Mouse (Mus musculus) spleen, adult 12 weeks (tissue): ENCODE measurements around the gene Slc16a10.

Source experiments
- DNase-seq: peaks from one replicate; pipeline ENCODE4 v3.0.0; 2022; ENCODE audit warnings: low spot score

Gene Slc16a10

GRCm38 (mm10) chr10:40141864-40142523, at the start of gene Slc16a10:
Gene Slc16a10, minus strand, starts transcription at chr10:40142258.
- peak; percentile 99 for DNase-seq

- DNase-seq, result no peak
Observed at GRCm38 (mm10) chr10:40191338-40191979, 49.4 kb upstream of the Slc16a10 start.

- no peak for DNase-seq
Observed at GRCm38 (mm10) chr10:40190871-40191270, 48.8 kb upstream of the Slc16a10 start.

- no peak for DNase-seq
Observed at GRCm38 (mm10) chr10:40189689-40190088, 47.6 kb upstream of the Slc16a10 start.

- DNase-seq, result no peak
Observed at GRCm38 (mm10) chr10:40188831-40189230, 46.8 kb upstream of the Slc16a10 start.

- no peak for DNase-seq
Observed at GRCm38 (mm10) chr10:40185956-40186355, 43.9 kb upstream of the Slc16a10 start.

- no peak for DNase-seq
Observed at GRCm38 (mm10) chr10:40180011-40180410, 38.0 kb upstream of the Slc16a10 start.

- no peak for DNase-seq
Observed at GRCm38 (mm10) chr10:40179142-40179541, 37.1 kb upstream of the Slc16a10 start.

GRCm38 (mm10) chr10:40177323-40177962, 35.4 kb upstream of the Slc16a10 start:
- no peak for DNase-seq

GRCm38 (mm10) chr10:40172136-40172535, 30.1 kb upstream of the Slc16a10 start:
- DNase-seq, result no peak

- no peak for DNase-seq
Observed at GRCm38 (mm10) chr10:40171211-40171610, 29.2 kb upstream of the Slc16a10 start.

- DNase-seq, result no peak
Observed at GRCm38 (mm10) chr10:40170141-40170558, 28.1 kb upstream of the Slc16a10 start.

- DNase-seq, result no peak
Observed at GRCm38 (mm10) chr10:40169566-40169965, 27.5 kb upstream of the Slc16a10 start.

- no peak for DNase-seq
Observed at GRCm38 (mm10) chr10:40169088-40169487, 27.0 kb upstream of the Slc16a10 start.

- no peak for DNase-seq
Observed at GRCm38 (mm10) chr10:40164421-40165386, 22.6 kb upstream of the Slc16a10 start.

- no peak for DNase-seq
Observed at GRCm38 (mm10) chr10:40163914-40164313, 21.9 kb upstream of the Slc16a10 start.

- no peak for DNase-seq
Observed at GRCm38 (mm10) chr10:40163338-40163737, 21.3 kb upstream of the Slc16a10 start.

GRCm38 (mm10) chr10:40161701-40162255, 19.7 kb upstream of the Slc16a10 start:
- DNase-seq, result no peak

- DNase-seq, result no peak
Observed at GRCm38 (mm10) chr10:40161236-40161635, 19.2 kb upstream of the Slc16a10 start.

GRCm38 (mm10) chr10:40152550-40152857, 10.4 kb upstream of the Slc16a10 start:
- no peak for DNase-seq

- DNase-seq, result no peak
Observed at GRCm38 (mm10) chr10:40151852-40152549, 9.9 kb upstream of the Slc16a10 start.
